Mouse (Mus musculus): ENCODE results near the gene Dlx2. TPM values are rescaled to one million over a fixed set of nuclear protein-coding genes. Genes with fewer than 3 reads are reported as not detected.

The Dlx2 gene
- polyA plus RNA-seq, 1 experiment from 2014 or later = 0.39 TPM

DNA sequence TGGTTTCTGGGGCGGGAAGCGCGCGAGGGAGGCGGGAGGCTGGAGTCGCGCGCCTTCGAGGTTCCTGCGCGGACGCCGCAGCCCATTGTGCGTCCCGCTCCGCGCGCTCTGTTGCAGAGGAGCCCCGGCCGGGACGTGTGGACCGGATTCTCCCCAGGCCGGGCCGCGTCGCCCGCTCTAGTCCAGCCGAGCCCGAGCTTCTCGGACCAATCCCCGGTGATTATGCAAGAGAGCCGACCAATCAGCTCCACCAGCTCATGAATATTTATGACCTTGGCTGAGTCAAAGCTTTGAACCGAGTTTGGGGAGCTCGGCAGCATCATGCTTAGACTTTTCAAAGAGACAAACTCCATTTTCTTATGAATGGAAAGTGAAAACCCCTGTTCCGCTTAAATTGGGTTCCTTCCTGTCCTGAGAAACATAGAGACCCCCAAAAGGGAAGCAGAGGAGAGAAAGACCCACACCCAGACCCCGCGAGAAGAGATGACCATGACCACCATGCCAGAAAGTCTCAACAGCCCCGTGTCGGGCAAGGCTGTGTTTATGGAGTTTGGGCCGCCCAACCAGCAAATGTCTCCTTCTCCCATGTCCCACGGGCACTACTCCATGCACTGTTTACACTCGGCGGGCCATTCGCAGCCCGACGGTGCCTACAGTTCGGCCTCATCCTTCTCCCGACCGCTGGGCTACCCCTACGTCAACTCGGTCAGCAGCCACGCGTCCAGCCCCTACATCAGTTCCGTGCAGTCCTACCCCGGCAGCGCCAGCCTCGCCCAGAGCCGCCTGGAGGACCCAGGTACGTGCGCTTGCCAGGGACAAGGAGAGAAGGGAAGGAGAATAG lies 16.8 kb downstream of the Dlx2 start:
- ATAC-seq (ENCODE audit: insufficient number of reproducible peaks, insufficient read depth, low FRiP score, low read depth) = peak; percentile 81

DNA sequence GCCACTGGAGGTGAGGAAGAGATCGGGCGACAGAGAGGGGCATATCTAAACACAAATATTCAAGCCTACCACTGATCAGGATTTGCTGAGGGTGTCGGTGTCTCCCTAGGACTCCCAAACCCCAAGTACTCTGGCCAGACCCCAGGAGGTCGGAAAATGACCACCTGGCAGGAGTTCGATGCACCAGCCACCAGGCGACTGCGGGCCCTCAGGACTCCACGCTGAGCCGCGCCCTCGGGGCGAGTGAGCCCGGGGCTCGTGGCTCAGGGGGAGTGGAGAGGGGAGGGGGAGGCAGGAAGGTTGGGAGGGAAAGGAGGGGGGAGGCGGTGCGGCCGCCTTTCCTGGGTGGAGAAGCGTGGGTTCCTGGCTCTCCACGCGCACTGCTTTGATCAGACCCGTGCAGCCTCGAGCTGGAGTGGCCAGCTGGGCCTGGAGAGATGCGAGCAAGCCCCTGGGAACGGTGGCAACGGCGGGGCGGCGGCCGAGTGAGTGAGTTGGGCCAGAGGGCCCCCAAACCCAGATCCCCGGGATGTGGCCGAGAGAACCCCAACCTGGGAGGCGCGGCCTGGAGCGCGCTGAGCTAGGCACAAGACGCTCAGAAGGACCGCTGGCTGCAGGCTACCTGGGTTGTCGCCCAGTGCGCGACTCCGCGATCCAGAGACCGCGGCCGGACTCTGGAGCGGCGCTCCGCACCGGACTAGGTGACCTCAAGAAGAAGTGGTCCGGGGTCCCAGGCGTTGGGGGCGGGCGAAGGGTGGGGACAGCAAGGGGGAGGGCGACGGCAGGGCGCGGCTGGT lies 17.6 kb downstream of the Dlx2 start:
- Histone ChIP-seq H3K9ac (ENCODE audit: low read length) (peak overlapping the region; percentile 41; the same call in 1 of the 2 replicates), H3K27ac (replicated peaks in 1 of 2; ENCODE audit: control insufficient read depth in 1 of 2, insufficient read depth in 1 of 2, low read depth in 2 of 2, low read length in 2 of 2) (no peak overlapping the region), H3K27me3 (ENCODE audit: control insufficient read depth, insufficient read depth, low read length) (peaks cover 97% of the 10 kb centered on the region), H3K36me3 (ENCODE audit: control insufficient read depth, insufficient read depth, low read length) (no peaks in the 10 kb centered on the region), H3K9me3 (ENCODE audit: control insufficient read depth, low read length) (no peaks in the 10 kb centered on the region), H3K4me3 (ENCODE audit: control insufficient read depth in 1 of 2, insufficient read depth in 1 of 2, low read depth in 1 of 2, low read length in 2 of 2) (peak overlapping the region; percentile 41 to 50), H3K4me2 (ENCODE audit: low read length) (peak overlapping the region; percentile 95), H3K4me1 (ENCODE audit: control insufficient read depth in 2 of 2, insufficient read depth in 2 of 2, low read length in 2 of 2) (peaks cover 3 to 14% of the 10 kb centered on the region in 2 experiments; a peak in 3 of 4 replicates)
- peak; percentile 28; the same call in 1 of the 2 replicates for ATAC-seq (ENCODE audit: insufficient number of reproducible peaks, insufficient read depth, low FRiP score, low read depth)
- under 1% methylated on average over 51 of the region's 57 CpGs for WGBS

More for the DNA sequence above, 16.8 kb downstream of the Dlx2 start:
- Histone ChIP-seq H3K4me2 (ENCODE audit: low read length) (peak overlapping the region; percentile 95), H3K4me1 (ENCODE audit: control insufficient read depth in 2 of 2, insufficient read depth in 2 of 2, low read length in 2 of 2) (peaks cover 3 to 14% of the 10 kb centered on the region in 2 experiments; a peak in 3 of 4 replicates), H3K4me3 (ENCODE audit: control insufficient read depth in 1 of 2, insufficient read depth in 1 of 2, low read depth in 1 of 2, low read length in 2 of 2) (peak overlapping the region; percentile 41 to 50), H3K36me3 (ENCODE audit: control insufficient read depth, insufficient read depth, low read length) (no peaks in the 10 kb centered on the region), H3K9me3 (ENCODE audit: control insufficient read depth, low read length) (no peaks in the 10 kb centered on the region), H3K9ac (ENCODE audit: low read length) (no peak overlapping the region; the same call in 1 of the 2 replicates), H3K27ac (replicated peaks in 1 of 2; ENCODE audit: control insufficient read depth in 1 of 2, insufficient read depth in 1 of 2, low read depth in 2 of 2, low read length in 2 of 2) (no peak overlapping the region), H3K27me3 (ENCODE audit: control insufficient read depth, insufficient read depth, low read length) (peaks cover 98% of the 10 kb centered on the region)
- WGBS = under 1% methylated on average over 54 of the region's 60 CpGs

DNA sequence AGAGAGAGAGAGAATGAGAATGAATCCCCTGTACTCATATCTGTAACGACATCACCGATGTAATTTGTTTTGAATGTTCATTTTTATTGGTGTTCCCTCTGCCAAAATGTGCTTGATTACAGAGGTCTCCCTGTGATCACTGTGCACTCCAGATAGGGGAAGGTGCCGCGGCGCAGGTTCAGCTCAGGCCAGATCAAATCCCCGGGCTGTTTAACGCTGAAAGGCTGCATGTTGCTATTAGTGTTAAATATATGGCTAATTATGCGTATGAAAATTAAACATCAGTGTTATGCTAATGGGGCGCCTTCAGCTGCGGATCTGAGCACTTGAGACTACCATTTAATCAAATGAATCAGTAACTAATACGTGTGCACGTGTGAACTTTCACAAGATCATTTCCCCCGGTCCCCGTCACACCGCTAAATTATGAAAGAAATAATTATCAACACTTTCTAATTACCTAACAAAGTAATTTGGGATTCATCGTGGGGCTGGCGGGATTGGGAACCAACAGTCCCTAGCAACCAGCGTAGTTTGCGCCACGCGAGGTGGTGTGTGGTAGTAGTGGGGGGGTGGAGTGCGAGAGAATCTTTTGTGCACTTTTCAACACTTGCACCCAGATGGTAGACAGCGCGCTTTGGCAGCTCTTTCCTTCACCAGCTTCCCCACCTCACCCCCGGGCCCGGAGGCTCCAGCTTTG lies 18.4 kb downstream of the Dlx2 start, which contains the start of gene Dlx1:
Gene Dlx1 (plus strand): TSS at position 100 of the 700 bp plus-strand sequence.
- H3K4me3 ChIP-seq (ENCODE audit: control insufficient read depth in 1 of 2, insufficient read depth in 1 of 2, low read depth in 1 of 2, low read length in 2 of 2) = peak within 1 kb of the TSS; percentile 41 to 50; a peak in 3 of 4 replicates
- no peak for ATAC-seq (ENCODE audit: insufficient number of reproducible peaks, insufficient read depth, low FRiP score, low read depth)
- peaks cover 3 to 14% of the 10 kb centered on the region in 2 experiments; a peak in 3 of 4 replicates for H3K4me1 ChIP-seq (ENCODE audit: control insufficient read depth in 2 of 2, insufficient read depth in 2 of 2, low read length in 2 of 2)
- H3K9ac ChIP-seq (ENCODE audit: low read length) = no peak within 1 kb of the TSS
- no peaks in the 10 kb centered on the region for H3K9me3 ChIP-seq (ENCODE audit: control insufficient read depth, low read length)
- H3K36me3 ChIP-seq (ENCODE audit: control insufficient read depth, insufficient read depth, low read length) = no peaks in the 10 kb centered on the region
- peak within 1 kb of the TSS; percentile 95 for H3K4me2 ChIP-seq (ENCODE audit: low read length)
- peaks cover 97% of the 10 kb centered on the region for H3K27me3 ChIP-seq (ENCODE audit: control insufficient read depth, insufficient read depth, low read length)
- H3K27ac ChIP-seq (replicated peaks in 1 of 2; ENCODE audit: control insufficient read depth in 1 of 2, insufficient read depth in 1 of 2, low read depth in 2 of 2, low read length in 2 of 2) = no peak within 1 kb of the TSS
- WGBS = under 1% methylated on average over 26 of the region's 26 CpGs

DNA sequence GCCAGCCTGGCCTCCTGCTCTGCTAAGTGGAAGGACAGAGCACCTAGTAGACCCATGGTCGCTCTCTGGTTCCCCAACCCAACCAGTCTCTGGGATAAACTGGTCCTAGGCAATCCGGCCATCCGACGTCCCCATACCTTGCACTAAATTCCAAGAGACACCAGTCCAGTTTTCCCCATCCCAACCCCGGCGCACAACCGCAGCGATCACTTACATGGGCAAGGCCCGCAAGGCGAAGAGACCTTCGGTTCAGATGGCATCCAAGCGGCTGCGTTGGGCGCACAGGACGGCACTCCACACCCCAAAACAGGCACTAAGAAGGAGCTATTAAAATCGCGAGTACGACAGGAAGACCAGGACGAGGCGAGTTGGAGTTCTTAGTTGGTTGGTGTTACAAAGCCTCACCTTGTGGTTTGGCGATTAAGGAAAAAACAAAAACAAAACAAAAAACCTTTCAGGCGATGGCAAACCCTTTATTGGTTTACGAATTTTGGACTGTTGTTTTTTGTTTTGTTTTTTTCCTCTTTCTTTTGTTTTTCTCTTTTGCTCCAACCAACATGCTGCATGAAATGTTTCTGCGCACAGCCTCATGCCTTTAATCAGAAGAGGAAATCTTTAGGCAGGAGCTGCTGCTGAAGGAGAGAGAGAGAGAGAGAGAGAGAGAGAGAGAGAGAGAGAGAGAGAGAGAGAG lies 19.1 kb downstream of the Dlx2 start:
- Histone ChIP-seq H3K4me1 (ENCODE audit: control insufficient read depth in 2 of 2, insufficient read depth in 2 of 2, low read length in 2 of 2) (peaks cover 3 to 14% of the 10 kb centered on the region in 2 experiments; a peak in 3 of 4 replicates), H3K4me3 (ENCODE audit: control insufficient read depth in 1 of 2, insufficient read depth in 1 of 2, low read depth in 1 of 2, low read length in 2 of 2) (no peak overlapping the region), H3K9me3 (ENCODE audit: control insufficient read depth, low read length) (no peaks in the 10 kb centered on the region), H3K36me3 (ENCODE audit: control insufficient read depth, insufficient read depth, low read length) (no peaks in the 10 kb centered on the region), H3K27me3 (ENCODE audit: control insufficient read depth, insufficient read depth, low read length) (peaks cover 97% of the 10 kb centered on the region), H3K4me2 (ENCODE audit: low read length) (no peak overlapping the region), H3K9ac (ENCODE audit: low read length) (no peak overlapping the region), H3K27ac (replicated peaks in 1 of 2; ENCODE audit: control insufficient read depth in 1 of 2, insufficient read depth in 1 of 2, low read depth in 2 of 2, low read length in 2 of 2) (no peak overlapping the region)
- no peak for ATAC-seq (ENCODE audit: insufficient number of reproducible peaks, insufficient read depth, low FRiP score, low read depth)
- WGBS = 3% methylated on average over 24 of the region's 24 CpGs

DNA sequence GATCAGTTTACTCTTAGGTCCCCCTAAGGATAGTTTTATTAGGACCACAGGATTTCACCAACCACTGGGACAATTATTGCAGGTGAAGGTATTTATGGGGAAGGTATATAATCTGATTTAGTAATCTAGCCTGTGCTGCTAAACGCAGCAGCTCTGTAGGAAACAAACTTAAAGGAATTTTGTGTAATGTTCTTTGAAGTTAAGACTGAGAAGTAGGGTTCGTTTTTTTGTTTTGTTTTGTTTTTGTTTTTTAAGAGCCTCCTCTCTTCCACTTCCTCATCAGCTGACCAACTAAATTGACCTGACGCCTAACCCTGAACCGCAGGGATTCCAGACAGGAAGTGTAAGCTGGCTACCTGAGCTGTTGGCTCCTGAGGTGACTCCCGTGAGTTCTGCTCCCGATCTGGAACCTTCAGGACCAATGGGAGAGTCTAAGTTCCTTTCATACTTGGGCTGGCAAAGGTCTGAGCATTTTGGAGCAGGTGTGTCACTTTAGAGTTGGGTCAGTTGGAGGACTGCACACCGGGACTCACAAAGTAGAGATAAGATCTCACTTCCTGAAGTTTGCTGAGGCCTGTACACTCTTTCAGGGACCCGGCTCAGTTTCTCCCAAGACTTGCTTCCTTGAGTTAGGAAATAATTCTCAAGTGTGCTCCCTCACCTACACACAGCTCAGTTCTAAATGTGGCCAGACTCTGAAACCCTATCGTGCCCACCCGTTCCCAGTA lies 19.8 kb downstream of the Dlx2 start:
- no peak overlapping the region for H3K4me2 ChIP-seq (ENCODE audit: low read length)
- H3K36me3 ChIP-seq (ENCODE audit: control insufficient read depth, insufficient read depth, low read length) = no peaks in the 10 kb centered on the region
- WGBS = 5% methylated on average over 10 of the region's 10 CpGs
- ATAC-seq (ENCODE audit: insufficient number of reproducible peaks, insufficient read depth, low FRiP score, low read depth) = no peak
- no peaks in the 10 kb centered on the region for H3K9me3 ChIP-seq (ENCODE audit: control insufficient read depth, low read length)
- no peak overlapping the region for H3K9ac ChIP-seq (ENCODE audit: low read length)
- H3K27ac ChIP-seq (replicated peaks in 1 of 2; ENCODE audit: control insufficient read depth in 1 of 2, insufficient read depth in 1 of 2, low read depth in 2 of 2, low read length in 2 of 2) = no peak overlapping the region
- H3K27me3 ChIP-seq (ENCODE audit: control insufficient read depth, insufficient read depth, low read length) = peaks cover 97% of the 10 kb centered on the region
- H3K4me1 ChIP-seq (ENCODE audit: control insufficient read depth in 2 of 2, insufficient read depth in 2 of 2, low read length in 2 of 2) = peaks cover 3 to 14% of the 10 kb centered on the region in 2 experiments; a peak in 3 of 4 replicates
- no peak overlapping the region for H3K4me3 ChIP-seq (ENCODE audit: control insufficient read depth in 1 of 2, insufficient read depth in 1 of 2, low read depth in 1 of 2, low read length in 2 of 2)

DNA sequence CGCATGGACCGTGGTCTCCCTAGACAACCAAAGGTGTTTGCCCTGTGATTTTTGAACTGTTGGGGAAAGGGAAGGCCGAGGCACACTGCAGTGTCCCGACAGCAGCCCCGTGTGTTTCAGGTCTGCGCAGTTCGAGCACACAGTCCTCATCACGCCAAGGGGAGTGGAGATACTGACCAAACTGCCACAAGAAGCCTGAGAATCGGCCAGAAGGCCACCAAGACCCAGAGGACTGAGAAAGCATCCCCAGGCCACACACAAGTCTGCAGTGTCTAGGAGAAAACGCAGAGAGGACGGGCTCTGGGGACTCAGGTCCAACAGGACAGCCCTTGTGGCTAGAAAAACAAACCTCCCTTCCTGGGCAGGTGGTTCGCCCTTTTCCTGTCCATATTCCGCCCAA lies 21.8 kb downstream of the Dlx2 start:
- no peaks in the 10 kb centered on the region for H3K9me3 ChIP-seq (ENCODE audit: control insufficient read depth, low read length)

More for the DNA sequence above, 21.8 kb downstream of the Dlx2 start:
- peaks cover 0 to 11% of the 10 kb centered on the region in 2 experiments; a peak in 3 of 4 replicates for H3K4me1 ChIP-seq (ENCODE audit: control insufficient read depth in 2 of 2, insufficient read depth in 2 of 2, low read length in 2 of 2)
- H3K27me3 ChIP-seq (ENCODE audit: control insufficient read depth, insufficient read depth, low read length) = peaks cover 93% of the 10 kb centered on the region
- no peak overlapping the region for H3K9ac ChIP-seq (ENCODE audit: low read length)
- H3K4me3 ChIP-seq (ENCODE audit: control insufficient read depth in 1 of 2, insufficient read depth in 1 of 2, low read depth in 1 of 2, low read length in 2 of 2) = no peak overlapping the region
- WGBS = 38% methylated on average over 13 of the region's 13 CpGs
- H3K27ac ChIP-seq (replicated peaks in 1 of 2; ENCODE audit: control insufficient read depth in 1 of 2, insufficient read depth in 1 of 2, low read depth in 2 of 2, low read length in 2 of 2) = no peak overlapping the region
- no peak for ATAC-seq (ENCODE audit: insufficient number of reproducible peaks, insufficient read depth, low FRiP score, low read depth)
- H3K36me3 ChIP-seq (ENCODE audit: control insufficient read depth, insufficient read depth, low read length) = no peaks in the 10 kb centered on the region
- H3K4me2 ChIP-seq (ENCODE audit: low read length) = no peak overlapping the region
